Mouse (Mus musculus) forebrain, embryonic 15.5 days (tissue): ENCODE measurements at regions not wholly inside any gene's neighbourhood (a gene's known extent, or its start where the extent isn't known, plus 50 kb on each side); places are given as distances from the start of the nearest gene placed in this dataset.

ENCODE experiments used
- ATAC-seq: fragments of 200-750 bp; cut with Nextera tagmentation; replicated peaks from 2 replicates; pipeline ENCODE4 v1.8.0; 2017; ENCODE audit warnings: mild to moderate bottlenecking, moderate TSS enrichment, moderate library complexity
- H3K27ac ChIP-seq: fragments of 300-500 bp; sonication (generic); replicated peaks from 2 replicates; pipeline ENCODE4 v1.5.1; 2015; ENCODE audit warnings: mild to moderate bottlenecking, inconsistent platforms
- H3K27me3 ChIP-seq: fragments of 300-500 bp; sonication (generic); 2 replicates; pipeline ENCODE4 v1.6.1; 2015; ENCODE audit warnings: inconsistent platforms
- H3K36me3 ChIP-seq: fragments of 300-500 bp; sonication (generic); 2 replicates; pipeline ENCODE4 v1.6.1; 2015; ENCODE audit warnings: mild to moderate bottlenecking, inconsistent platforms
- H3K4me1 ChIP-seq: fragments of 300-500 bp; sonication (generic); 2 replicates; pipeline ENCODE4 v1.6.1; 2015; ENCODE audit warnings: inconsistent platforms
- H3K4me2 ChIP-seq: fragments of 300-500 bp; sonication (generic); replicated peaks from 2 replicates; pipeline ENCODE4 v1.6.1; 2015; ENCODE audit warnings: mild to moderate bottlenecking, inconsistent platforms
- H3K4me3 ChIP-seq: fragments of 300-500 bp; sonication (generic); 2 replicates; pipeline ENCODE4 v1.5.1; 2015; ENCODE audit warnings: mild to moderate bottlenecking, inconsistent platforms
- H3K9ac ChIP-seq: fragments of 300-500 bp; sonication (generic); replicated peaks from 2 replicates; pipeline ENCODE4 v1.6.1; 2015; ENCODE audit warnings: mild to moderate bottlenecking, inconsistent platforms
- H3K9me3 ChIP-seq: fragments of 300-500 bp; sonication (generic); 2 replicates; pipeline ENCODE4 v1.6.1; 2016; ENCODE audit warnings: inconsistent platforms
- WGBS: fragments of 180-500 bp; shearing (Covaris S2); methylation state at CpG from one replicate; pipeline ENCODE4 v1.1.7; 2015; ENCODE audit warnings: mixed read lengths; 5-methylcytosine and 5-hydroxymethylcytosine counted together

DNA sequence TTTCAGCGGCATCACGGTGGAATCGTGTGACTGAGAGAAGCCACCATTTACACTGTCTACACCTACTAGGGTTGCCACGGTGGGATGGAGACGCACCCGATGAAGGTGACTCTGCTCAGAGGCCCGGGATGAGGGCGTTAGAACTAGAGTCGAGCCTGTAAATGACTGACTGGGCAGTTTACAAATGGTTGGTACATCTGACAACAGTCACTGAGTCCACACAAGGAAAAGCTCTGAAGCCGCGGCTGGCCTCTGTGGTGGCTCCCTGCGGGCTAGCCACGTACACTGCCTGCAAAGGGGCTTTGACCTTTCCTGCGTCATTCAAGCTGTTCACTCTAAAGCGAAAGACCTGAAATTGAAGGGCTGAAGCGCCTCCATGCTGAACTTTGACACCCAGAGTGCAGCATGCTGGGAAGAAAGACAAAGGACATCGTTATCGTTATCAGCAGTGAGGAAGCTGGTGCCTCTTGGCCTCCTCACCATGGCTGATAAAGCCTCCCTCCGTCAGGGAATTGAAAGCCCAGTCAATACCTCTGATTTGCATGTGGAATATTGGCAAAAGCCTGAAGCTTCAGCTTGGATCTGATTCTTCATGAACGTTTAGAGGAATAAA is 462.1 kb upstream of the Arglu1 start:
- Histone ChIP-seq H3K9ac (no peak overlapping the region), H3K27me3 (no peaks in the 10 kb centered on the region), H3K4me3 (no peak overlapping the region), H3K27ac (no peak overlapping the region), H3K36me3 (no peaks in the 10 kb centered on the region), H3K9me3 (no peaks in the 10 kb centered on the region), H3K4me1 (peaks cover 9% of the 10 kb centered on the region), H3K4me2 (no peak overlapping the region)
- ATAC-seq: no peak
- WGBS: 66% methylated on average over 20 of the region's 20 CpGs

DNA sequence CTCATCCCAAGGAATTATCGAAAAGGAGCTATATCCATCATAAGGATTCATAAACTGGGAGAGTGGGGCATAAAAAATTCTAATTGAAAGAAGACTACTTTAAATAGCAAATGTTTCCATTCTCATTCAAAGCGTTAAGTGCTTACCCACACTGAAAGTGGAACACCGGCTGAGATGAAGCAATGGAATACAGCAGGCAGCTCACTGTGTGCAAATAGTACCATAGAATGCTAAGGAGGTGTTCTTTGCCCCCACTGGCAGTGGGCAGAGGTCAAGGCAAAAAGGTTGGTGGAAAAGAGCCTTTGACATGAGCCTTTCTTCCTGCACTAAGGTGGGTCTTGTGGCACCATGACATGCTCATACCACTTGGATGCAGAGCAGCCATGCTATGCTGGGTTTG is 454.0 kb upstream of the Arglu1 start:
- H3K4me1 ChIP-seq: 0 out of 2 replicates have a peak, but pooled peaks cover 6% of the 10 kb centered on the region
- no peak overlapping the region for H3K4me3 ChIP-seq
- H3K27ac ChIP-seq: no peak overlapping the region
- no peaks in the 10 kb centered on the region for H3K9me3 ChIP-seq
- H3K4me2 ChIP-seq: no peak overlapping the region
- no peaks in the 10 kb centered on the region for H3K27me3 ChIP-seq
- ATAC-seq: no peak
- WGBS: 81% methylated on average over 3 of the region's 3 CpGs
- H3K36me3 ChIP-seq: no peaks in the 10 kb centered on the region
- no peak overlapping the region for H3K9ac ChIP-seq

GRCm38 (mm10) chr8:9139781-9140180 is 449.5 kb upstream of the Arglu1 start:
- Histone ChIP-seq H3K27ac (no peak overlapping the region), H3K4me3 (no peak overlapping the region), H3K36me3 (no peaks in the 10 kb centered on the region), H3K4me2 (no peak overlapping the region), H3K9ac (no peak overlapping the region), H3K27me3 (no peaks in the 10 kb centered on the region), H3K9me3 (no peaks in the 10 kb centered on the region), H3K4me1 (0 out of 2 replicates have a peak, but pooled peaks cover 6% of the 10 kb centered on the region)
- no peak for ATAC-seq
- WGBS: 72% methylated on average over 3 of the region's 3 CpGs

DNA sequence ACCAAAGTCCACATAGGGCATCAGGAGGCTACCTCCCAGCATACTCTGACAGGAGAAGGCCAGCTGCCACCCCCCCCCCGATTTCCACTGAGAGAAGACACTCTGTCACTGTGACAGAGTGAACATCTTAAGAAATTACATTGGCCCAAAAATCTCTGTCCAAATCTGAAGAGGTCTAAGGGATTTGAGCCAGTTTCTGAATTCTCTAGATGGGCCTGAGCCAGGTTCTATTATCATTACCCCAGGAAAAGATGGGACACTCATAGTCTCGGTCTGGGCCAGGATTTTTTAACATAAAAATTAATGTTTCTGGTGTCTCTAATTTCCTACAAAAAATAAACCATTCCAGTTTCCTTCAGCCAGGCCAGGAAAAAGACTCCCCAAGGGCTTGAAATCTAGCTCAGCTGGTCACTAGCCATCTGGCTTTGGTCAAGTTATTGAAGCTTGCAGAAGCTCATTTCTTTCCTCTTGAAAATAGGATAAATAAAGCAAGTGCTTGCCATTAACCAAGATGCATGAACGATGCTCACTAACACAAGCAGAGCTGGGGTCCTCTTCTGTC is 448.8 kb upstream of the Arglu1 start:
- WGBS: 90% methylated on average over 3 of the region's 3 CpGs
- ATAC-seq: no peak

GRCm38 (mm10) chr8:9133758-9134157 is 443.4 kb upstream of the Arglu1 start:
- H3K27me3 ChIP-seq: no peaks in the 10 kb centered on the region
- H3K4me2 ChIP-seq: no peak overlapping the region
- no peak overlapping the region for H3K9ac ChIP-seq
- no peak overlapping the region for H3K4me3 ChIP-seq
- 75% methylated on average over 7 of the region's 7 CpGs for WGBS
- no peak for ATAC-seq
- H3K4me1 ChIP-seq: peaks cover 2% of the 10 kb centered on the region; the same call in 1 of the 2 replicates
- H3K27ac ChIP-seq: no peak overlapping the region
- no peaks in the 10 kb centered on the region for H3K9me3 ChIP-seq
- no peaks in the 10 kb centered on the region for H3K36me3 ChIP-seq

More for the DNA sequence above, 448.8 kb upstream of the Arglu1 start:
- Histone ChIP-seq H3K36me3 (no peaks in the 10 kb centered on the region), H3K27ac (no peak overlapping the region), H3K9me3 (no peaks in the 10 kb centered on the region), H3K4me2 (no peak overlapping the region), H3K4me3 (no peak overlapping the region), H3K4me1 (0 out of 2 replicates have a peak, but pooled peaks cover 6% of the 10 kb centered on the region), H3K27me3 (no peaks in the 10 kb centered on the region), H3K9ac (no peak overlapping the region)

GRCm38 (mm10) chr8:9132612-9133218 is 442.4 kb upstream of the Arglu1 start:
- Histone ChIP-seq H3K27me3 (no peaks in the 10 kb centered on the region), H3K4me3 (no peak overlapping the region), H3K4me2 (no peak overlapping the region), H3K36me3 (no peaks in the 10 kb centered on the region), H3K9me3 (no peaks in the 10 kb centered on the region), H3K27ac (no peak overlapping the region), H3K4me1 (peaks cover 2% of the 10 kb centered on the region; the same call in 1 of the 2 replicates), H3K9ac (no peak overlapping the region)
- peak; percentile 77; the same call in 1 of the 2 replicates for ATAC-seq
- WGBS: 67% methylated on average over 5 of the region's 5 CpGs

- Histone ChIP-seq H3K27me3 (no peaks in the 10 kb centered on the region), H3K4me2 (no peak overlapping the region), H3K4me3 (no peak overlapping the region), H3K9ac (no peak overlapping the region), H3K4me1 (peaks cover 2% of the 10 kb centered on the region; the same call in 1 of the 2 replicates), H3K9me3 (no peaks in the 10 kb centered on the region), H3K27ac (no peak overlapping the region), H3K36me3 (no peaks in the 10 kb centered on the region)
- no peak for ATAC-seq
- 89% methylated on average over 4 of the region's 4 CpGs for WGBS
These were observed 440.9 kb upstream of the Arglu1 start for GRCm38 (mm10) chr8:9131249-9131648.

GRCm38 (mm10) chr8:9124503-9124902 is 434.2 kb upstream of the Arglu1 start:
- Histone ChIP-seq H3K27me3 (no peaks in the 10 kb centered on the region), H3K9ac (no peak overlapping the region), H3K4me3 (no peak overlapping the region), H3K9me3 (no peaks in the 10 kb centered on the region), H3K4me2 (no peak overlapping the region), H3K4me1 (peaks cover 8% of the 10 kb centered on the region), H3K36me3 (no peaks in the 10 kb centered on the region), H3K27ac (no peak overlapping the region)
- ATAC-seq: peak; percentile 96
- 47% methylated on average over 4 of the region's 4 CpGs for WGBS

GRCm38 (mm10) chr8:9117809-9118737 is 427.8 kb upstream of the Arglu1 start:
- no peaks in the 10 kb centered on the region for H3K36me3 ChIP-seq
- no peak overlapping the region for H3K4me2 ChIP-seq
- 75% methylated on average over 27 of the region's 27 CpGs for WGBS
- H3K9me3 ChIP-seq: no peaks in the 10 kb centered on the region
- no peak overlapping the region for H3K9ac ChIP-seq
- no peak overlapping the region for H3K27ac ChIP-seq
- H3K4me3 ChIP-seq: no peak overlapping the region
- peak; percentile 26; the same call in 1 of the 2 replicates for ATAC-seq
- H3K27me3 ChIP-seq: no peaks in the 10 kb centered on the region
- H3K4me1 ChIP-seq: peaks cover 3% of the 10 kb centered on the region; the same call in 1 of the 2 replicates

DNA sequence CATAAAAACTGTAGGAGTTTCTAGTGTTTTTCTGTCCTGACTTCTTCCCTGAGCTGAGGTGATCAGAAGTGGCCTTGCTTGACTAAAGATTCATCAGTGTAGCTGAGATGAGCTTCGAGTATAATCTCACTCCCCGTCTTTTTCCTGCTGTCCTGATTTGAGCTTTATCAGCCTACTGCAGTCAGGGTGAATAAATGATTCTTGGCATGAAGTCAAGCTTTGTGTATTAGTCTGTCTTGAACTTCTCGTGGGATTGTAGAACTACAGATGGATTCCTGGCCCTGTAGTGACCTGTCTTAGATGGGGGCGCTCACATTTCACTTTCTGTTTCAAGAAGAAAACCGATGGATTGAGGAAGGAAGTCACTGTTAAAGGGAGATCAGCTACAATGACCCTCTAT is 405.7 kb upstream of the Arglu1 start:
- Histone ChIP-seq H3K9me3 (no peaks in the 10 kb centered on the region), H3K27ac (no peak overlapping the region), H3K4me1 (no peaks in the 10 kb centered on the region), H3K36me3 (no peaks in the 10 kb centered on the region), H3K27me3 (no peaks in the 10 kb centered on the region), H3K4me2 (no peak overlapping the region), H3K9ac (no peak overlapping the region), H3K4me3 (no peak overlapping the region)
- no peak for ATAC-seq
- WGBS: 71% methylated on average over 5 of the region's 5 CpGs

DNA sequence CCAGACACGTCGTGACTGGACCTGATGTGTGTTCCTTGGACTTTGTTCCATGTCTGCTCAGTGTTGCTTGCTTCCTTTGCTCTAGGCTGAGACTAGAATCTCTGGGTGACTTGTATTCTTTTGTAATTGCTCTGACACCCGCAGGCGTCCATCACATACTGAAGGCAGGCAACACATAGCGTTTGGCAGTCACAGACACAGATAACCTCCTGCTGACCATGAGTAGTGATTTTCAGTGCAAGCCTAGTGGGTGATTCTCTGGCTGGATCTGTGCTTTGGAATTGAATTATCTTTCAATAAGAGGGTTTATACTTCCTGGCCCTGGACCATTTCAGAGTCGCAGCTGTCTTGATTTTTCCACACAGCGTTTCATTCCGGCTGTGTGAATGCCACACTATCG is 403.7 kb upstream of the Arglu1 start:
- H3K27ac ChIP-seq: no peak overlapping the region
- H3K4me2 ChIP-seq: no peak overlapping the region
- H3K4me1 ChIP-seq: no peaks in the 10 kb centered on the region
- no peak overlapping the region for H3K4me3 ChIP-seq
- no peaks in the 10 kb centered on the region for H3K27me3 ChIP-seq
- no peaks in the 10 kb centered on the region for H3K36me3 ChIP-seq
- H3K9me3 ChIP-seq: no peaks in the 10 kb centered on the region
- ATAC-seq: no peak
- no peak overlapping the region for H3K9ac ChIP-seq
- WGBS: 73% methylated on average over 9 of the region's 9 CpGs

DNA sequence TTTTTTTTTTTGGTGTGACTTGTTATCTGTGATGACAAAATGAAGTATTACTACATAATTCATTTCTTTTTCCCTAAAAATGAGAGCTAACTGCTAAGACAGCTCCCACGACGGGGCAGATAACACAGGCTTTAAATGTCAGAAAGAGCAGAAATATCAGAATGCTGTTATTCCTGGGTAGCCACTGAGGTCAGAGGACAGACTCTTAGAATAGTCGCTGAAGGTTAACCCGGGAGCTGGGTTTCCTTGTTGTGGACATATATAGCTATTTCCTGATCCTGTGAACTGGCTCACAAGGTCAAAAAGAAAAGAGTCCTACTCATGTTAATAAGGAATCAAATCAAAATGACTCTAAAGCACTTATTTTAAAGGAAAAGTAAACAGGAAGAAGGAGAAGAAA is 403.0 kb upstream of the Arglu1 start:
- no peaks in the 10 kb centered on the region for H3K9me3 ChIP-seq
- no peaks in the 10 kb centered on the region for H3K27me3 ChIP-seq
- no peak overlapping the region for H3K9ac ChIP-seq
- ATAC-seq: no peak
- H3K27ac ChIP-seq: no peak overlapping the region
- H3K4me1 ChIP-seq: no peaks in the 10 kb centered on the region
- 89% methylated on average over 4 of the region's 4 CpGs for WGBS
- H3K4me2 ChIP-seq: no peak overlapping the region
- H3K4me3 ChIP-seq: no peak overlapping the region
- H3K36me3 ChIP-seq: no peaks in the 10 kb centered on the region
